Mouse (Mus musculus): ENCODE measurements around the gene Nrde2. TPM values are rescaled to one million over a fixed set of nuclear protein-coding genes. Genes with fewer than 3 reads are reported as not detected.

Gene Nrde2
- 6.7 and 7.3 TPM in 2 replicates for polyA plus RNA-seq (2012; rRNA removed; ENCODE audit: low replicate concordance)

DNA sequence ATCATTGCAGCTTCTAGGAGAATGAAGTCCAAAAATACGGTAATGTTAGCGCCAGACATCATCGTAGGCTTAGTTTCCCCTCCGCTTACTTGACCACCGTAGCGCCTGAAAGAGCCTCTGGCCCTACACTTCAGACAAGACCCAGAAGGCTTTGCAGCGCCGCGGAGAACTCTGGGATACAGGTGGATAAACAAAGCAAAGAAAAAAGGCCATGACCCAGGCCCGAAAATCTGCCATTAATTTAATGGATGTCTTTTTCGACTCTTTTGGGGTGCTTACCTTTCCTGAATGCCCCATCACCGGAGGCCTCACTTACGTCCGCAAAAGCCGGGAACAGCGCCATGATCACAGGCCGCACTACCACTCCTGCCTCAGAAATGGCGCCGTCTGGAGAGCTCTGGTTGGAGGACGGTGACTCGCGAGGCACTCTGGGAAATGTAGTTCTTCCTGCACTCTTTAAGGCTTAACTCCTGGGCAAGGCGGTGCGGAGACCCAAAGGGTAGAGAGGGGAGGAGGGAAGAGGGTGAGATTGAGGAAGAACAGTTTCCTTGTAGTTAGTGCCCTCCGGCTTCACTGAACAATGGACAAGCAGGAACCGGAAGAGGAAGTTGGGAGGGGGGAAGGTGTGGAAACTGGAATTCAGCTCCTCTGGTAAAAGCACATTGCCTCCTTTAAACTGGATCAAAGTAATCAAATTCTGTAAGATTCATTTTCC is at the start of gene Nrde2:
TSS of gene Nrde2 (minus strand) at position 393 of the 715 bp plus-strand sequence.

GRCm38 (mm10) chr12:100198967-100199660 is 39.7 kb upstream of the Nrde2 start, which contains the start of gene Calm1:
TSS of gene Calm1 (plus strand) at chr12:100199435.

GRCm38 (mm10) chr12:100109986-100110696 is 49.3 kb downstream of the Nrde2 start, which contains the start of gene Psmc1:
TSS of gene Psmc1 (plus strand) at chr12:100110154.

Other genes with a start within 250 kb of the Nrde2 start
- gene Kcnk13, start 195.2 kb downstream of the Nrde2 start, polyA plus RNA-seq (2012; rRNA removed; ENCODE audit: low replicate concordance): 1.3 and 1.6 TPM in 2 replicates
- gene Psmc1, start 49.5 kb downstream of the Nrde2 start, polyA plus RNA-seq (2012; rRNA removed; ENCODE audit: low replicate concordance): 19.7 and 38.4 TPM in 2 replicates
- gene Calm1, start 39.8 kb upstream of the Nrde2 start, polyA plus RNA-seq (2012; rRNA removed; ENCODE audit: low replicate concordance): 381 and 587 TPM in 2 replicates